Mouse (Mus musculus): ENCODE measurements at regions not wholly inside any gene's neighbourhood (a gene's known extent, or its start where the extent isn't known, plus 50 kb on each side); places are given as distances from the start of the nearest gene placed in this dataset.

- Histone ChIP-seq H3K36me3 (no peaks in the 10 kb centered on the region), H3K4me2 (no peak overlapping the region), H3K9me3 (replicated peaks) (peaks cover 7% of the 10 kb centered on the region; the same call in 1 of the 2 replicates), H3K27me3 (replicated peaks) (no peaks in the 10 kb centered on the region; the same call in 1 of the 2 replicates), H3K9ac (no peak overlapping the region), H3K27ac (ENCODE audit: poor library complexity, severe bottlenecking) (no peak overlapping the region), H3K4me3 (no peak overlapping the region), H3K4me1 (replicated peaks) (no peaks in the 10 kb centered on the region)
- no peak for ATAC-seq (ENCODE audit: insufficient number of reproducible peaks, low FRiP score)
- 46% methylated on average over 12 of the region's 12 CpGs for WGBS
These were observed 214.1 kb upstream of the Kcnab2 start for GRCm38 (mm10) chr4:152691735-152692134.

DNA sequence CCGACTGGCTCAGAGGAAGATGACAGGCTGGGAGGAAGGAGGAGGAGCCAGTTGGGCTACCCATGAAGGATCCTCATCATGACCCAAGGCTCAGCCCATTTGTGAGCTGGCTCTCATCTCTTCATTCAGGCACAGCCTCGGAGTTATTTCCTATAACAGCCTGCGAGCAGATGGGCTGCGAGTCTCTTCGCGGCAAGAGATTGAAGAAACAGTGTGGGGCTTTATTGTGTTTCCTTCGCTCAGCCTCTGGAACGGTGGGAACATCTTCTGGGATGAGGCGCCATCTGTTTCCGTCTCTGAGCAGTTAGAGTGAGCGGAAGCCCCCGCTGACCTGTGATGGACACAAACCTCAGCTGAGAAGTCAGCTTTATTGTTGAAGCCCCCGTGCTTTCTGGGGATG, 213.6 kb upstream of the Kcnab2 start:
- WGBS, result 80% methylated on average over 13 of the region's 13 CpGs
- Histone ChIP-seq H3K27me3 (replicated peaks) (no peaks in the 10 kb centered on the region; the same call in 1 of the 2 replicates), H3K27ac (ENCODE audit: poor library complexity, severe bottlenecking) (no peak overlapping the region), H3K9me3 (replicated peaks) (peaks cover 7% of the 10 kb centered on the region; the same call in 1 of the 2 replicates), H3K4me2 (no peak overlapping the region), H3K4me1 (replicated peaks) (no peaks in the 10 kb centered on the region), H3K9ac (no peak overlapping the region), H3K36me3 (no peaks in the 10 kb centered on the region), H3K4me3 (no peak overlapping the region)
- ATAC-seq (ENCODE audit: insufficient number of reproducible peaks, low FRiP score), result no peak

DNA sequence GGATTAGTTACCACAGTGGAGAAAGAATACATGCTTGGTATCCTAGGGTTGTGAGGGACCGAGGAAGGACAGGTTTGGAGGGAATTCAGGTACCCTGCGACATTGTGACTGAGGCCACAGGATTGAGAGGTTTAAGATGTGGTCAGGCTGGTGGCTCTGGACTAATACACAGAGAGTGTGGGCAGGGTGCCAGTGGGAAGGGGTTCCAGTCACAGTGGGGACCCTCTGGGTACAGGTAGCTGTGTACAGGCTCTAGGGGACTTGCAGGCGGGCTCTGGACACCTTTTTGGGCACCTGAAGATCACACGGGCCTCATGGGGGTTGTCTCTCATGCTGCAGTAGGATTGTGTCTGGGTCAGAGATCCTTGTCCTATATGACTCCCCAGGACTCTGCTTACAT, 213.1 kb upstream of the Kcnab2 start:
- 76% methylated on average over 4 of the region's 4 CpGs for WGBS
- Histone ChIP-seq H3K4me2 (no peak overlapping the region), H3K27ac (ENCODE audit: poor library complexity, severe bottlenecking) (no peak overlapping the region), H3K9me3 (replicated peaks) (peaks cover 7% of the 10 kb centered on the region; the same call in 1 of the 2 replicates), H3K27me3 (replicated peaks) (no peaks in the 10 kb centered on the region; the same call in 1 of the 2 replicates), H3K4me1 (replicated peaks) (no peaks in the 10 kb centered on the region), H3K9ac (no peak overlapping the region), H3K4me3 (no peak overlapping the region), H3K36me3 (no peaks in the 10 kb centered on the region)
- no peak for ATAC-seq (ENCODE audit: insufficient number of reproducible peaks, low FRiP score)

- H3K27ac ChIP-seq (ENCODE audit: poor library complexity, severe bottlenecking), result no peak overlapping the region
- 76% methylated on average over 9 of the region's 9 CpGs for whole genome bisulfite sequencing
- no peaks in the 10 kb centered on the region for H3K27me3 ChIP-seq (replicated peaks)
- peaks cover 7% of the 10 kb centered on the region; the same call in 1 of the 2 replicates for H3K9me3 ChIP-seq (replicated peaks)
- H3K36me3 ChIP-seq, result no peaks in the 10 kb centered on the region
- H3K9ac ChIP-seq, result no peak overlapping the region
- ATAC-seq (ENCODE audit: insufficient number of reproducible peaks, low FRiP score), result no peak
- no peaks in the 10 kb centered on the region for H3K4me1 ChIP-seq (replicated peaks)
- no peak overlapping the region for H3K4me3 ChIP-seq
- H3K4me2 ChIP-seq, result no peak overlapping the region
These were observed 212.2 kb upstream of the Kcnab2 start for GRCm38 (mm10) chr4:152689831-152690230.

DNA sequence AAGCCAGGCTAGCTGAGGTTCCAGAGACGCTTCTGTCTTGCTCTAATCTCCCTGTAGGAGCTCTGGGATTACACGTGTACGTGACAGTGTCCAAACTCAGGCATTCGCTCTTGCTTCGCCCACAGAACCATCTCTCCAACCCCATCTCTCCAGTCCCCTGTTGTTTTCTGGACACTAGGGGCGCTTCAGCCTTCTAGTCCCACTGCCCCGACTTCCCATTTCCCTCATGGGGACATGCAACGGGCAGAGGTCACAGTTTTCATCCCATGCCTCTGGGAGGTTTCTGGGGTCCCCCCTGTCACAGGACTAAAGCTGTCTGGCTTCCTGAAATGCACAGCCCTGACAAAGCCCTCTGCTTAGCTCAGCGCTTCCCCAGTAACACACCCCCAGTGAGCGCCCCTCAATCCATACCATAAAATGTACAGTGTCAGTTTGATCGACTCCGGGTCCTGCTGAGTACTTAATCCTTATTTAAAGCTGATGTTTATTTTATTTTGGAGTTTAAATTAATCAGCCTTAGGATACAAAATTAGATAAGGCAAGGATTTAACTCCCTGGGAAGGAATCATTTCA, 208.9 kb upstream of the Kcnab2 start:
- H3K4me1 ChIP-seq (replicated peaks), result no peaks in the 10 kb centered on the region
- no peaks in the 10 kb centered on the region for H3K36me3 ChIP-seq
- no peak overlapping the region for H3K4me2 ChIP-seq
- peaks cover 22% of the 10 kb centered on the region for H3K9me3 ChIP-seq (replicated peaks)
- H3K27me3 ChIP-seq (replicated peaks), result no peaks in the 10 kb centered on the region
- 63% methylated on average over 12 of the region's 12 CpGs for WGBS
- H3K4me3 ChIP-seq, result no peak overlapping the region
- no peak overlapping the region for H3K27ac ChIP-seq (ENCODE audit: poor library complexity, severe bottlenecking)
- no peak overlapping the region for H3K9ac ChIP-seq
- ATAC-seq (ENCODE audit: insufficient number of reproducible peaks, low FRiP score), result no peak

- peaks cover 22% of the 10 kb centered on the region for H3K9me3 ChIP-seq (replicated peaks)
- H3K4me3 ChIP-seq, result no peak overlapping the region
- peaks cover 3% of the 10 kb centered on the region; the same call in 1 of the 2 replicates for H3K4me1 ChIP-seq (replicated peaks)
- H3K27me3 ChIP-seq (replicated peaks), result no peaks in the 10 kb centered on the region
- no peaks in the 10 kb centered on the region for H3K36me3 ChIP-seq
- WGBS, result 53% methylated on average over 11 of the region's 11 CpGs
- ATAC-seq (ENCODE audit: insufficient number of reproducible peaks, low FRiP score), result no peak
- no peak overlapping the region for H3K27ac ChIP-seq (ENCODE audit: poor library complexity, severe bottlenecking)
- no peak overlapping the region for H3K4me2 ChIP-seq
- no peak overlapping the region for H3K9ac ChIP-seq
These were observed 196.5 kb upstream of the Kcnab2 start for GRCm38 (mm10) chr4:152674140-152674539.

DNA sequence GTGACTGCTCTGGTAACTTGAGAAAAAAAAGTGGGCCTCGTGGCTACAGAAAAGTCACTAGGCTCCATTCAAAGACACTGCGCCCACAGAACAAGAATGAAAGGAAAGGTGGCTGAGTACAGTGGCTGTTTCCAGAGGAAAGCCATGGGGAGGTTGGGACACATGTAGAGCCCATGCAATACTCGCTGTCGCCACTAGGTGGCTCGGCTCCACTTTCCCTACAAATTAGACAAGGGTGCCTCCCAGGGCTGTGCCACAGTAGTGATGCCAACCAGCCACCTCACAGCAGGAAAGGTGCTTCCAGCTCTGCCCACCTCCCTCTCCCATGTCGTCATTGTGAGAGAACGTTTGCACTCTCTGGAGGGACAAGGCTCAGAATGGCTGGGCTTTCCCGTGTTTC, 185.8 kb upstream of the Kcnab2 start:
- 36% methylated on average over 8 of the region's 8 CpGs for WGBS
- no peak for ATAC-seq (ENCODE audit: insufficient number of reproducible peaks, low FRiP score)

DNA sequence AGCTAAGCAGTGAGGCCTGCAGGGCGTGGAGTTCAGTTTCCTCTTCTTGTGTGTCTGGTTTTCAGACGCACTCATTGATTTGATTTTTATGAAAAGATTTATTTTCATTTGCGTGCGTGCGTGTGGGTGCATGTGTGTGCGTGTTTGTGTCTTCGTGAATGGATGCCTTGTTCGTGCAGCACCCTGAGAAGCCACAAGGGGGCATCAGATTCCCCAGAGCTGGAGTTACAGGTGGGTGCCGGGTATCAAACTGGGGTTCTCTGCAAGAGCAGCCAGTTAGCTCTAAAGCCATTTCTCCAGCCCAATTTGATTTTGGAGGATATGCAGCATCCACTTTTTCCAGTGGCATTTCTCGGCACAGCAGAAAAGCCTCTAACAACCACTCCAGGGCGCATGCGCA, 185.4 kb upstream of the Kcnab2 start:
- no peak overlapping the region for H3K4me3 ChIP-seq
- no peak for ATAC-seq (ENCODE audit: insufficient number of reproducible peaks, low FRiP score)
- no peaks in the 10 kb centered on the region for H3K4me1 ChIP-seq (replicated peaks)
- H3K4me2 ChIP-seq, result no peak overlapping the region
- H3K27ac ChIP-seq (ENCODE audit: poor library complexity, severe bottlenecking), result no peak overlapping the region
- no peaks in the 10 kb centered on the region for H3K27me3 ChIP-seq (replicated peaks)
- H3K9me3 ChIP-seq (replicated peaks), result peaks cover 15% of the 10 kb centered on the region
- H3K36me3 ChIP-seq, result no peaks in the 10 kb centered on the region
- WGBS, result 87% methylated on average over 12 of the region's 12 CpGs
- H3K9ac ChIP-seq, result no peak overlapping the region

More for the DNA sequence above, 185.8 kb upstream of the Kcnab2 start:
- no peak overlapping the region for H3K4me2 ChIP-seq
- no peaks in the 10 kb centered on the region for H3K27me3 ChIP-seq (replicated peaks)
- H3K9ac ChIP-seq, result no peak overlapping the region
- H3K36me3 ChIP-seq, result no peaks in the 10 kb centered on the region
- H3K27ac ChIP-seq (ENCODE audit: poor library complexity, severe bottlenecking), result no peak overlapping the region
- H3K9me3 ChIP-seq (replicated peaks), result peaks cover 15% of the 10 kb centered on the region
- no peak overlapping the region for H3K4me3 ChIP-seq
- no peaks in the 10 kb centered on the region for H3K4me1 ChIP-seq (replicated peaks)

GRCm38 (mm10) chr4:152662439-152662838, 184.8 kb upstream of the Kcnab2 start:
- ATAC-seq (ENCODE audit: insufficient number of reproducible peaks, low FRiP score), result no peak

DNA sequence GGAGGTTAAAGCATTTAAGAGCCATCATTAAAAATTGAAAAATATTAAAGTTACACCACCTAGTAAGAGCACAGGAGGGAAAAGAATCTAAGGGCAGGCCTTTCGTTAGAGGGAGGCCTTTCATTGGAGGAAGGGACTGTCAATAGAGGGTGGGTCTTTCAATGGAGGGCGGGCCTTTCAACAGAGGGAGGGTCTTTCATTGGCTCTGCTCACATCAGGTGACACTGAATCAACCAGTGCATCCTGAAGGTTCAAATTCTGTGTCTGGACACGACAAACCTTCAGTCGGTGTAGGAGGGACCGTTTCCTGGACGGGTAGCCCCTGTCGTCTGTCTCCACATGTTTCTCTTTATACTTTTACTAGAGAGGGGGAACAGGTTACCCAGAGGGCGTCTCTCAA, 172.5 kb upstream of the Kcnab2 start:
- no peak overlapping the region for H3K27ac ChIP-seq (ENCODE audit: poor library complexity, severe bottlenecking)
- H3K27me3 ChIP-seq (replicated peaks), result no peaks in the 10 kb centered on the region; the same call in 1 of the 2 replicates
- H3K36me3 ChIP-seq, result no peaks in the 10 kb centered on the region
- no peak overlapping the region for H3K4me2 ChIP-seq
- 70% methylated on average over 8 of the region's 8 CpGs for WGBS
- no peak overlapping the region for H3K9ac ChIP-seq
- H3K9me3 ChIP-seq (replicated peaks), result no peaks in the 10 kb centered on the region
- H3K4me1 ChIP-seq (replicated peaks), result no peaks in the 10 kb centered on the region
- H3K4me3 ChIP-seq, result no peak overlapping the region
- ATAC-seq (ENCODE audit: insufficient number of reproducible peaks, low FRiP score), result no peak

More at GRCm38 (mm10) chr4:152662439-152662838, 184.8 kb upstream of the Kcnab2 start:
- Histone ChIP-seq H3K9ac (no peak overlapping the region), H3K4me3 (no peak overlapping the region), H3K9me3 (replicated peaks) (peaks cover 15% of the 10 kb centered on the region), H3K4me2 (no peak overlapping the region), H3K27me3 (replicated peaks) (no peaks in the 10 kb centered on the region), H3K36me3 (no peaks in the 10 kb centered on the region), H3K4me1 (replicated peaks) (no peaks in the 10 kb centered on the region), H3K27ac (ENCODE audit: poor library complexity, severe bottlenecking) (no peak overlapping the region)
- whole genome bisulfite sequencing, result 82% methylated on average over 11 of the region's 11 CpGs

GRCm38 (mm10) chr4:152647620-152648019, 169.9 kb upstream of the Kcnab2 start:
- no peaks in the 10 kb centered on the region; the same call in 1 of the 2 replicates for H3K27me3 ChIP-seq (replicated peaks)
- no peaks in the 10 kb centered on the region for H3K4me1 ChIP-seq (replicated peaks)
- H3K36me3 ChIP-seq, result no peaks in the 10 kb centered on the region
- no peak overlapping the region for H3K4me2 ChIP-seq
- no peak for ATAC-seq (ENCODE audit: insufficient number of reproducible peaks, low FRiP score)
- WGBS, result 54% methylated on average over 7 of the region's 7 CpGs
- no peak overlapping the region for H3K9ac ChIP-seq
- H3K27ac ChIP-seq (ENCODE audit: poor library complexity, severe bottlenecking), result no peak overlapping the region
- H3K9me3 ChIP-seq (replicated peaks), result no peaks in the 10 kb centered on the region
- H3K4me3 ChIP-seq, result no peak overlapping the region

DNA sequence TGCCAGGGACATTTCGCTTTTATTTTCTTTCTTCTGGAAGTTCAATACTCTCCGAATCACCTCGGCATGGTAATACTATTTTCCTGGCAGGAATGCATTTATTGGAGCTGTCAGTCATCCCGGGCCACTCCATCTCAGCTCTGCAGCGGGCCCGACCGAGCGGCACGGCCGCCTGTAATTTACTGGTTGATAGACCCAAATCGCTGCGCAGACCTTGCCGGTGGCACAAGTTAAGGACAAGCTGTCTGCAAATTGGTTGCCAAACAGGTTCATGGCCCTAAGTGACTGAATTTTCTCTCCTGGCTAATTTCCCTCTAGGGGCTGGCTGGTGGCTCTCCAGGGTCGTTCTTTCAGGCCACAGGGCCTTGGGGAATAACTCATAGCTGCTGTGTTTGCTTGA, 169.4 kb upstream of the Kcnab2 start:
- 87% methylated on average over 14 of the region's 14 CpGs for WGBS

More for the DNA sequence above, 169.4 kb upstream of the Kcnab2 start:
- Histone ChIP-seq H3K9me3 (replicated peaks) (no peaks in the 10 kb centered on the region), H3K27ac (ENCODE audit: poor library complexity, severe bottlenecking) (no peak overlapping the region), H3K27me3 (replicated peaks) (no peaks in the 10 kb centered on the region; the same call in 1 of the 2 replicates), H3K4me3 (no peak overlapping the region), H3K9ac (no peak overlapping the region), H3K4me1 (replicated peaks) (no peaks in the 10 kb centered on the region), H3K4me2 (no peak overlapping the region), H3K36me3 (no peaks in the 10 kb centered on the region)
- no peak for ATAC-seq (ENCODE audit: insufficient number of reproducible peaks, low FRiP score)
